Mouse (Mus musculus) intestine, embryonic 14.5 days (tissue): ENCODE data around the gene Insr. TPM values are rescaled to one million over a fixed set of nuclear protein-coding genes. Genes with fewer than 3 reads are reported as not detected.
A peak's percentile ranks its signal among the peaks of the same experiment; 100 is the strongest.

Source experiments
- ATAC-seq: fragments of 200-750 bp; cut with Nextera tagmentation; replicated peaks from 2 replicates; pipeline ENCODE4 v1.8.0; 2017; ENCODE audit warnings: low read depth, moderate number of reproducible peaks, moderate TSS enrichment, moderate library complexity; ENCODE audit not compliant: low FRiP score, low TSS enrichment
- DNase-seq: peaks from one replicate; pipeline ENCODE4 v3.0.0-alpha.2; 2018; ENCODE audit warnings: low spot score
- H3K27ac ChIP-seq: fragments of 300-500 bp; sonication (generic); 2 replicates; pipeline ENCODE4 v1.5.1; 2014; ENCODE audit warnings: low read depth, mild to moderate bottlenecking, control low read depth
- H3K27me3 ChIP-seq: fragments of 300-500 bp; sonication (generic); replicated peaks from 2 replicates; pipeline ENCODE4 v1.6.1; 2014; ENCODE audit warnings: low read length, control low read depth; ENCODE audit not compliant: control insufficient read depth, insufficient read depth
- H3K36me3 ChIP-seq: fragments of 300-500 bp; sonication (generic); 2 replicates; pipeline ENCODE4 v1.6.1; 2014; ENCODE audit warnings: low read length, control low read depth; ENCODE audit not compliant: control insufficient read depth, insufficient read depth
- H3K4me1 ChIP-seq: fragments of 300-500 bp; sonication (generic); replicated peaks from 2 replicates; pipeline ENCODE4 v1.6.1; 2014; ENCODE audit warnings: low read length, control low read depth, mixed read lengths; ENCODE audit not compliant: control insufficient read depth, insufficient read depth
- H3K4me2 ChIP-seq: fragments of 300-500 bp; sonication (generic); 2 replicates; pipeline ENCODE4 v1.6.1; 2014; ENCODE audit warnings: low read length
- H3K4me3 ChIP-seq: fragments of 300-500 bp; sonication (generic); 2 replicates; pipeline ENCODE4 v1.5.1; 2014; ENCODE audit warnings: low read depth, low read length, control low read depth, mixed read lengths
- H3K9ac ChIP-seq: fragments of 300-500 bp; sonication (generic); 2 replicates; pipeline ENCODE4 v1.6.1; 2014; ENCODE audit warnings: mild to moderate bottlenecking, low read length
- H3K9me3 ChIP-seq: fragments of 300-500 bp; sonication (generic); 2 replicates; pipeline ENCODE4 v1.6.1; 2016; ENCODE audit warnings: low read length, control low read depth; ENCODE audit not compliant: control insufficient read depth
- WGBS: fragments of 180-500 bp; shearing (Covaris S2); extraction: QIAGEN DNeasy Blood & Tissue Kit; methylation state at CpG from one replicate; pipeline ENCODE4 v1.1.7; 2014; 5-methylcytosine and 5-hydroxymethylcytosine counted together
- polyA plus RNA-seq: library from polyadenylated mRNA; unstranded; fragments of >200 nt; fragmentation: Nextera tagmentation; extraction: Ambion mirVana; gene quantifications from 2 replicates; pipeline ENCODE4 v1.2.1, GENCODE M21; 2014

Gene Insr
- polyA plus RNA-seq, 1 experiment from 2014 or later: 41.0 TPM

DNA sequence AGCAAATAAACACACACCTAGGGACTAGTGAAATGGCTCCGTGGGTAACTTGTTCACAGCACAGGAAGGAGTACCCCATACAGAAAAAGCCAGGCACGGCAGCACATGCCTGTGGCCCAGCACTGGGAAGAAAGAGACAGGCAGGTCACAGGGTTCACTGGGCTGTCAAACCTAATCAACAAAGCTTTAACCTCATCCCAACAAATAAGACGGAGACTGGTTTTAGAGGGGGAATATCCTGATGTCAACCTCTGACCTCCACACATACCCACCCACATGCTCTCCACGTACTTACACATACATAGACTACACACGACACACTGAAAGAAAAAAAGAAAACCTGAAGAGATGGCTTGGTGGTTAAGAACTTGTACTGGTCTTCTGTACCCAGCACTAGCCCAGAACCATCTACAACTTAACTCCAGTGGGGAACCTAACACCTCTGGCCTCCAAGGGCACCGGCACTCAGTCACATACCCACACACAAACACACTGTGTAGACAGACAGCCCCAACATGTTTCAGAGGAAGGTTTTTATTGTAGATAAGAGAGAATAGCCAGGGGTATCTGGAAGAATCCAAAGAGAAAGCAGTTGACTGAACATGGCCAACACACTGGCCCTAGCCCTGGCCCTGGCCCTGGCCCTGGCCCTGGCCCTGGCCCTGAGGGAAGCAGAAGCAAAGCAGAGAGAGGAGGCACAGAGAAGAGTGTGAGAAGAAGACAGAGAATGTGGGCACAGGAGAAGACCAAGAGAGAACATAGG lies 12.6 kb downstream of the Insr start:
- 65% methylated on average over 6 of the region's 6 CpGs for WGBS
- H3K27ac ChIP-seq: no peak overlapping the region
- no peaks in the 10 kb centered on the region for H3K9me3 ChIP-seq
- H3K36me3 ChIP-seq: no peaks in the 10 kb centered on the region
- no peak overlapping the region for H3K4me3 ChIP-seq
- no peak for ATAC-seq
- H3K4me2 ChIP-seq: no peak overlapping the region
- DNase-seq: no peak
- no peaks in the 10 kb centered on the region for H3K27me3 ChIP-seq
- no peak overlapping the region for H3K9ac ChIP-seq
- H3K4me1 ChIP-seq: no peaks in the 10 kb centered on the region

DNA sequence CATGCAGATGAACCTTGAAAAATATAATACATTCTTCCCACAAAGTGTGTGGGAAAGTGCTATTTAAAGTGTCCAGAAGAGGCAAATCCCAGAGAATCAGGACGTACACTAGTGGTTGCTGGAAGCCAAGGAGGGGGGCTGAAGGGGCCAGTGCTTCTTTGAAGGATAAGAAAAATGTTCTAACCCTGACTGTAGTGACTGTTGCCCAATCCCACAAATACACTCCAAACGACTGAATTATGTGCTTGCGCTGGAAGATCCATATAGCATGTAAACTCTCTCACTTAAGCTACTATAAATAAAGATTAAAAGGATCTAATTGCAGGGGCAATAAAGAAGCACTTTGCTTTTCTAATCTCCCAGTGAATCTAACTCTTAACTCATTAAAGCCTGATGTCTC lies 14.2 kb downstream of the Insr start:
- no peaks in the 10 kb centered on the region for H3K36me3 ChIP-seq
- no peak for DNase-seq
- no peak overlapping the region for H3K4me2 ChIP-seq
- H3K9ac ChIP-seq: no peak overlapping the region
- H3K9me3 ChIP-seq: no peaks in the 10 kb centered on the region
- H3K4me3 ChIP-seq: no peak overlapping the region
- no peak overlapping the region for H3K27ac ChIP-seq
- H3K4me1 ChIP-seq: no peaks in the 10 kb centered on the region
- 28% methylated on average over 3 of the region's 3 CpGs for WGBS
- H3K27me3 ChIP-seq: no peaks in the 10 kb centered on the region
- no peak for ATAC-seq

- Histone ChIP-seq H3K27ac (no peak overlapping the region), H3K4me2 (no peak overlapping the region)
- DNase-seq: no peak
These were observed 16.6 kb downstream of the Insr start for GRCm38 (mm10) chr8:3262779-3263178.

DNA sequence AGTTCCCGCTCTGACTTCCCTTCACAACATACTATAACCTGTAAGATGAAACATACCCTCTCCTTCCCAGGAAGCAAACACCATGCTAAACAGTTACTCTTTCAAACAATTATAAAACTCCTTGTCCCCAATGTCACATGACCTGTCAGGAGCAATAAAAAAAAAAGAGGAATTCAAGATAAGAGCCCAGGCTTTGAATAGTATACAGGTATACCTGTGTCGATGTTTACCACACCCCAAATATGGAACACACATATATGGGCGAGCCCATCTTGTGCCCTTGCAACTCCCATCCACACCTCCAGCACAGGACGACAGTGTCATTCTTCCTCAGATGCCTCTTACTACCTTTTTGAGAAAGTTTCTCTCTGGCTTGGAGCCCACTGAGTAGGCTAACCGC lies 18.3 kb downstream of the Insr start:
- Histone ChIP-seq H3K27ac (no peak overlapping the region), H3K9me3 (no peaks in the 10 kb centered on the region), H3K27me3 (no peaks in the 10 kb centered on the region), H3K4me1 (no peaks in the 10 kb centered on the region), H3K4me2 (no peak overlapping the region), H3K4me3 (no peak overlapping the region), H3K9ac (no peak overlapping the region), H3K36me3 (peaks cover 19% of the 10 kb centered on the region)
- WGBS: 94% methylated on average over 5 of the region's 5 CpGs
- DNase-seq (no peak), ATAC-seq (peak; percentile 53; the same call in 1 of the 2 replicates)

More at GRCm38 (mm10) chr8:3262779-3263178, 16.6 kb downstream of the Insr start:
- WGBS: 90% methylated on average over 3 of the region's 3 CpGs
- no peak for ATAC-seq
- H3K9ac ChIP-seq: no peak overlapping the region
- H3K4me1 ChIP-seq: no peaks in the 10 kb centered on the region
- H3K36me3 ChIP-seq: peaks cover 12% of the 10 kb centered on the region
- no peaks in the 10 kb centered on the region for H3K9me3 ChIP-seq
- H3K27me3 ChIP-seq: no peaks in the 10 kb centered on the region
- H3K4me3 ChIP-seq: no peak overlapping the region

DNA sequence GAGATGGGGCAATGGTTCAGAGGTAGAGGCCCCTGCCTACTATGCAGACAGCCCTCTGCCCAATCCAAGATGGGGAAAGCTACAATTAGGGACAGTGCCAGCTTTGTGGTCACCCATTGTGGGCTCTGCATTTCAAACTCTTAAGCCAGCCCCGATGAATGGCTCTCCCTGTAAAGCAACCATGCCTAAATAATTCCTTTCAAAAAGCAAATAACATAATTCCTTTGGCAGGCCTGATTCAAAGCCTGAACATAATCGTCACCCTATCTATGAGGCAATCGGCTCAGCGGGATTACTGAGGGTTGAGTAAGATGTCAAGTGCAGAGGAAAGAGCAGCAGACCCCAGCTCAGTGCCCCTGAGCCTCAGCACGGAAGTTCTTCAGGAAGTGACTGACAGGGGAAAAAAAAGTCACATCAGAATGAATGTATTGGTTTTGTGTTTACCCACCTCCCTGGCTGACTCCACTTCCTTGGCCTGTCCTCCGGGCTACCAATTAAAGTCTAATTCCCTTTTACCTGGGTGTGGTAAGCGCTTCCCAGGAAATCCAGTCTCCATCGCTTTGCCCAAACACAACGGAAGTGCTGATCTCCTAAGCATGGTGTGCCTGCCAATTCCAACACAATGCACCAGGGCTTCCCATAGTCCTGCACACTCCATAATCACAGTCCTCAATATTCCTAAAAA lies 19.1 kb downstream of the Insr start:
- ATAC-seq (no peak), DNase-seq (no peak)
- Histone ChIP-seq H3K4me3 (no peak overlapping the region), H3K4me2 (no peak overlapping the region), H3K4me1 (no peaks in the 10 kb centered on the region), H3K27me3 (no peaks in the 10 kb centered on the region), H3K27ac (no peak overlapping the region), H3K36me3 (peaks cover 19% of the 10 kb centered on the region), H3K9me3 (no peaks in the 10 kb centered on the region), H3K9ac (no peak overlapping the region)
- WGBS: 77% methylated on average over 9 of the region's 9 CpGs

DNA sequence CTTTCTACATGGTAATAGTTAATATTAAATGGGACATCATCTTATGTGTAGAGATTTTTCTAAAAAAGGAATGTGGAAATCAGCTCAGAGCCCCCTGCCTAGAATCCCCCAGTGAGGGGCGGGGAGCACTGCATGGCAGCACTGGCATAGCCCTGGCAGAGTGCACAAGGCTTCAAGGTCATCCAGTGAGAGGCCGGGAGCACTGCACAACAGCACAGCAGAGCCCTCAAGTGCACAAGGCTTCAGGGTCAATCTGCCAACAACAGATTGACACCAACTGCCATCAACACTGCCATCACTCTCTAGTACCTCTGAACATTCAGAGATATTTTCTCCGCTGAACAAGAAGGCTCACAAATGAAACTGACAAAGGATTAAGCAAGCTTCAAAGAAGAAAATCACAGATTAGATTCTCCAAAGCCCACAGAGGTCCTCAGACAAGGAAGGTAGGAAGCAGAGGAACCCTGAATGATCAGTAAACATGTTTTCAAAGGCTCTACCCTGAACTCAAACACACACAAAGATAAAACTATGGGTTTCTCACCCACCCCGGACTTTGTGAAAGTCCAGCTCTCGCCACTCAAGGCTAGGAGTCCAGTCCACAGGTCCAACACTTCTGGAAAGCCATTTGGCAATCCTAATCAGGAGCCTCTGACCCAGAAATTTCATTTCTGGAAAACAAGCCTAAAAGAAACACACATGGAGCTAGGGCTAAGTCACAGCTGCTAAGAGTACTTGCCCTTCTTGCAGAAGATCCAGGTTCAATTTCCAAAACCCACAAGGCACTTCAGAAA lies 23.1 kb downstream of the Insr start:
- 0 out of 2 replicates have a peak, but pooled peaks cover 3% of the 10 kb centered on the region for H3K4me1 ChIP-seq
- no peak for DNase-seq
- H3K9me3 ChIP-seq: no peaks in the 10 kb centered on the region
- H3K27ac ChIP-seq: no peak overlapping the region
- no peak overlapping the region for H3K4me3 ChIP-seq
- no peak overlapping the region for H3K4me2 ChIP-seq
- H3K9ac ChIP-seq: no peak overlapping the region
- WGBS: 86% methylated on average over 5 of the region's 5 CpGs
- no peaks in the 10 kb centered on the region for H3K27me3 ChIP-seq
- no peak for ATAC-seq
- H3K36me3 ChIP-seq: peaks cover 30% of the 10 kb centered on the region

- DNase-seq (no peak), ATAC-seq (no peak)
- no peaks in the 10 kb centered on the region for H3K27me3 ChIP-seq
- WGBS: 76% methylated on average over 1 of the region's 1 CpGs
- peaks cover 30% of the 10 kb centered on the region for H3K36me3 ChIP-seq
- no peak overlapping the region for H3K9ac ChIP-seq
- no peaks in the 10 kb centered on the region for H3K9me3 ChIP-seq
- H3K4me2 ChIP-seq: no peak overlapping the region
- H3K27ac ChIP-seq: no peak overlapping the region
- no peak overlapping the region for H3K4me3 ChIP-seq
- H3K4me1 ChIP-seq: 0 out of 2 replicates have a peak, but pooled peaks cover 3% of the 10 kb centered on the region
These were observed 24.1 kb downstream of the Insr start for GRCm38 (mm10) chr8:3255321-3255720.

DNA sequence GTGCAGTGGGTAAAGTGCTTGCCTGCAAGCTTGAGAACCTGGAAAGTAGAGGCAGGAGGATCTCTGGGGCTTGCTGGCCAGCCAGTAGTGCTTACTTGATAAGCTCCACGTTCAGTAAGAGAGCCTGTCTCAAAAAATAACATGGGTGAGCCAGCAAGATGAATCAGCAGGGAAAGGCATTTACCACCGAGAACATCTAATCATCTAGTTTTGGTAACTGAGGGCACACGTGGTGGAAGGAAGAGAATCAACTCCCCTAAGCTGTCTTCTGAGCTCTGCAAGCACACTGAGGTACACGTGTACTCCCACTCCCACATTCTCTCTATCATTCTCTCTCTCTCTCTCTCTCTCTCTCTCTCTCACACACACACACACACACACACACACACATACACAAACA lies 26.2 kb downstream of the Insr start:
- H3K4me1 ChIP-seq: 0 out of 2 replicates have a peak, but pooled peaks cover 3% of the 10 kb centered on the region
- no peak overlapping the region for H3K9ac ChIP-seq
- no peak overlapping the region for H3K4me2 ChIP-seq
- no peaks in the 10 kb centered on the region for H3K27me3 ChIP-seq
- no peak overlapping the region for H3K27ac ChIP-seq
- H3K36me3 ChIP-seq: peaks cover 26% of the 10 kb centered on the region
- no peak for ATAC-seq
- 84% methylated on average over 4 of the region's 4 CpGs for WGBS
- H3K9me3 ChIP-seq: no peaks in the 10 kb centered on the region
- no peak for DNase-seq
- no peak overlapping the region for H3K4me3 ChIP-seq
